Mouse (Mus musculus) frontal cortex, postnatal 10 days (tissue): ENCODE results near the gene Slc38a10.

Experiments
- DNase-seq, 2 experiments: peaks; one replicate each; pipeline ENCODE4 v3.0.0; 2022; ENCODE audit warnings: low spot score in 2 of 2, mixed read lengths in 1 of 2

Gene Slc38a10

GRCm38 (mm10) chr11:120151113-120151494, at the start of gene Slc38a10:
Gene Slc38a10 (minus strand): TSS chr11:120151346.
- peak; percentile 99 for DNase-seq

DNA sequence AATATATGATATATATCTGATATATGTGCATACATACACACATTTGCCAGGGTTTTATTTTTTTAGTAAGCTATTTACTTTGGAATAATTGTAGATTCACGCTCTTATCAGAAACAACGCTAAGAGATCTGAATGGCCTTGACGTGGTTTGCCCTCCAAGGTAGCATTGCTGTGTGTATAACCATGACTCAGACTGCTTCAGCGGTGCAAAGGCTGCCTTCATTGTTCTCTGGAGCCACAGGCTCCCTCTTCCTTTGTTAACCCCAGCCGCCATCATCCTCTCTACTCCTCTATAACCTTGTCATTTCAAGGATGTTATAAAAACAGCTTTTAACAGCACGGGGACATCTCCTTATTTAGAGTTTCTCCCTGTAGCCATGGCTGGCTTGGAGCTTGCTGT, 49.5 kb upstream of the Slc38a10 start:
- DNase-seq = no peak

DNA sequence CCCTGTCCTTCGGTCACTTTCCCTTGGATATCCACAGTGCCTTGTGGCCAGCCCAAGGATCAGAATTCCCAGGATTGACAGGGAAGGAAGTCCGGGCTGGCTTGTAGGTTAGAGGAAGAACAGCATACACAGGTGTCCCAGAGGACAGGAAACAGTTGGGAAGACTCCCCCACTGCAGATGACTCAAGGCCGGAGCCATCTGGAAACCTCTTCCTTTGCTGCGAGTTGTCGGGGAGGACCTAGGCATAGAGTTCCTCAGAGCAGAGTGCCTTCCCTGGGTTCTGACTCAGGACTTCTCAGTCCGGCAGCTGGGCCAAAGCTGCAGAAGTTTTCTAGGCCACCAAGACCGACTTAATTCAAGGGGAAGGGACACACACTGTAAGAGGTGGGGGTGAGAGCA, 48.6 kb upstream of the Slc38a10 start:
- DNase-seq = no peak

DNA sequence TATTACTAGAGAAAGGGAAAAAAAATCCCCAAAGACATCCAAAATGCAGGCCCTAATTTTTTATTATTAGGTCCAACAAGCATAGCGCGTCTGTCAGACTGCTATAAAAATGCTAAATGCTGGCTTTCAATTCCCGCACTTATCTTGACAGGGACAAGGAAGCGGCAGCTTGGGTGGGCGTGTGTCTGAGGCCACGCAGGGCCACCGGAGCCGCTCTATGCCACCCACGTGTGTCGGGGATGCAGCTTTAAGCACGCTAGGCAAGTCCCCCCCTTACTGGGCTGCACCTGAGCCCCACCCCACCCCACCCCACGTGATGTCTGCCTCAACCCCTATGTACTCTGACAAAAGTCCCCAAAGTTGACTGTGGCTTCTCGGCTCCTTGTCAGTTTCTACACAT, 47.7 kb upstream of the Slc38a10 start:
- no peak for DNase-seq

- no peak for DNase-seq
Measured at GRCm38 (mm10) chr11:120190526-120191412, 39.6 kb upstream of the Slc38a10 start.

DNA sequence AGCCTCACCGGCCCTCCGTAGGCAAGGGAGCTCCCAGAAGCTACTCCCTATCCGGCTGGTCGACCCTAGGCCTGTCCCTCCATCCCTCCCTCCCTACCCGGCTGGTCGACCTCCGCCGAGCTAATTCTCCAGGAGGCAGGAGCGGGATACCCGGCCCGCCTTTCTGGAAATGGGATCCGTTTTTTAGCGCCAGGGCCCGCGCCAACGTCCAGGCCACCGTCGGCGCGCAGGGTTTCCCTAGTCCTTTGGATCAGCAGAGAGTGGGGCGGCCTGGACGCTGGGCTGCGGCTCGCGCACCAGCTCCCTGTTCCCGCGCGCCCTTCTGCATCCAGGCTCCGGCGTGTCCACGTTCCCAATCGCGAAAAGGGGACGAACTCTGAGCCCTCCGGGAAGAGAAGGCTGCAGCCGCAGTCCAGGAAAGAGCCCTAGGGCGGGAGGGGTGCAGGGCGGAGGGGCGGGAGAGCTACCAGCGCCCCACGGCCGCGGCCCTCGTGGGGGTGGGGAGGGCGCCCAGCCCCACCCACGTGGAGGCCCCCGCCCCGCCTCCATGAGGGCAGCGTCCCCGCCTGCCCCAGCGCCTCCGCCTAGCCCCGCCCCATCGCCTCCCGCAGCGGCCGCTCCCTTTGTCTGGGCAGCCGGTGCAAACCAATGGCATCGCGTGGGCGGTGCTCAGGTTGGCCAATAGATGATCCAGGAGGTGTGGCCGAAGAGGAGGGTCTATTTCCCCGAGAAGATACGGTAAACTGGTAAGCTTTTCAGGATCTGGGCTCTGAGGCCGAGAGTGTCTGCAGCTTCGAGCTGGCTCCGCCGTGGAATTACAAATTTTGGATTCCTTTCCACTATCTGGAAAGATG, 38.5 kb upstream of the Slc38a10 start:
- DNase-seq = peak; percentile 98 to 99

DNA sequence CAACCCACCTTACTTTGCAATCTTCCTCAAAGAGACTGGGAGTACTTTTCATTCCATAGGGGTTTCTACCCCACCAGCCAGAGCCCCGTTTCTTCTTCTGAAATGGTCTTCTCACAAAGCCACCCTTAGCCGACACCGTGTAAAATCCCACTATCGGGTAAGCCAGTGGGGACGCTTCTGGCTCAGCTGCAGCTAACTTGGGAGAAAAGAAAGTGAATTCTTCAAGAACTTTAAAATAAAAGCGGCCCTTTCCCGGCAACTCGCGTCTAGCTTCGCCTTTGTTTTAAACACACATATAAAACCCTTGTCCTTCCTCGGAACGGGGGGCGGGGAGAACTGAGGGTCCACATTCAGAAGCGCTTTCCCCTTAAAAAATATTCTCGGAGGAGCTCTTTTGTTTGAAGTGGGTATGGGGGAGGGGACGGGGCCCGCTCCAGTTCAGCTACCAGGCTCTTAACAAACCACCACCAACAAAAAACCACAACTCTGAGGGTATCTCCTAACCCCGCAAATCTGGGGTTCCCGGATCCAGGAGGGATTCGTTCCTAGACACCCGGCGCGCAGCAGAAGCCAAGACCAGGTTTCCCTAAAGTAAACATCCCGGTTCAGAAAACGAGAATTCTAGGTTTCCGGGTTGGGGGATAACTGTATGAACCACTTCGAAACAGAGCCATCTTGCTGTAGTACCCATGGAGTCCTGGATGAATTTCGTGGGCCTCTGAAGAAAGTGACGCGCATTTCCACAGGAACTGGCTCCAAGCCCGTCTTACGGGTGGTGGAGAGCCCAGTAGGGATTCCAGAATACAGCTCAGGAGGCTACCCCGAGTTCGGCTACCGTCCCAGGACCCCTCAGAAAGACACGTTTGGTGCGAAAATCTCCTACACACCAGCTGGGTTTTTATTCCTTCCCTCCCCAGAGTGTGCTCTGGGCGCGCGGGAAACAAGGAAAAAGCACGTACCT, 37.6 kb upstream of the Slc38a10 start:
- peak; percentile 47 to 54 for DNase-seq

DNA sequence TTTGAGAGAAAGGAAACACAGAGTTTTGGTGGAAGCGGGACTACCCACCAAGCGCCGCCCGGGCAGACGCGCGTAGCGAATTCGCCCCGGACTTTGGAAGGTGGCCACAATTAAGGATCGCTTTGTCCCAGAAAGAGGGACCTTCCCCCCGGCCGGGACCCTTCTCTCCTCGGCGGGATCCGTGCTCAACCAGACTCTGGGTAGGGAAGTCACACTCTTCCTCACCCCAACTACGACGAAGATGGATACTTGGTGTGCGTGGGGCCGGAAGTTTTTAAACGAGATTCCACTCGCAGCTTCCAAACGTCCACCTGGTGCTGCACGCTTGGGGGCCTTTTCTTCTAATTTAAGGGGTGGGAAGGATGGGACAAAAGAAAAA, 36.9 kb upstream of the Slc38a10 start:
- DNase-seq = no peak

DNA sequence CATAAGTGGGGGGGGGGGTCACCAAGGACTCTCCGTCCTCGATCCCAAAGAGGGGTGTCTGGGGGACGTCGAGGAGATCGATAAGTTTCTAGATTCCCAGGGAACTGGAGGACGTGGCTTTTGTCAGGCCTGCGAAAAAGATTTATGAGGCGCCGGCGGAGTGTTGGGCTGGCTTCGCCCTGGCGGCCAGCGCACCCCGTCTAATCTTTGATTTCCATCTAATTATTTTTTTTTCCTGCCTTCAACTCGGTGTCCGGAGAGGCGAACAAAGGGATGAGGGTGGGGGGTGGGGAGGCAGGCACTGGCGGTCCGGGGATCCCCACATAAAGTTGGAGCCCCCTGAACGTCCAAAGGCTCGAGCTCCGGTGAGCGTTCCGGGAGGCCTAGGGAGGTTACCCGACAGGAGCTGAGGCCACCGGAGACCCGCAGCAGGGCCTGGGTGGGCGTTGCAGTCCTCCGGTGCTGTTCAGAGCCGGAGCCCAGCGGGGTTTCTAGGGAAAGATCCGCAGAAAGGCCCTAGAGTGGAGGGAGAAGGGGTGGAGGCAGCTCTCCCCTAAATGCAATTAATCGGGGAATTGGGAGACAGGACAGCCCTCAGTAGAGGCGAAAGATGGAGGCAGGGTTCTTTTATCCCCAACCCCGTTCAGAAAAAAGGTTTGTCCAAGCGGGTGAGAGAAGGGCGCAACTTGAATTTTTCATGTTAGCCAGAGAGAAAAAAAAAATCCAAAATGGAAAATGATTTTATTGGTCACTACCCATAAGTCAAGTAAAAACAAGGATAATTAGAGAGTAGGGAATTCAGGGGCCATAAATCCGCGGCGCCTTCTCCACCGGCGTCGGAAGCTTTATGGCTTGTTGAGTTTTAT, 36.3 kb upstream of the Slc38a10 start:
- no peak for DNase-seq

GRCm38 (mm10) chr11:120186821-120187235, 35.7 kb upstream of the Slc38a10 start:
- DNase-seq = no peak

DNA sequence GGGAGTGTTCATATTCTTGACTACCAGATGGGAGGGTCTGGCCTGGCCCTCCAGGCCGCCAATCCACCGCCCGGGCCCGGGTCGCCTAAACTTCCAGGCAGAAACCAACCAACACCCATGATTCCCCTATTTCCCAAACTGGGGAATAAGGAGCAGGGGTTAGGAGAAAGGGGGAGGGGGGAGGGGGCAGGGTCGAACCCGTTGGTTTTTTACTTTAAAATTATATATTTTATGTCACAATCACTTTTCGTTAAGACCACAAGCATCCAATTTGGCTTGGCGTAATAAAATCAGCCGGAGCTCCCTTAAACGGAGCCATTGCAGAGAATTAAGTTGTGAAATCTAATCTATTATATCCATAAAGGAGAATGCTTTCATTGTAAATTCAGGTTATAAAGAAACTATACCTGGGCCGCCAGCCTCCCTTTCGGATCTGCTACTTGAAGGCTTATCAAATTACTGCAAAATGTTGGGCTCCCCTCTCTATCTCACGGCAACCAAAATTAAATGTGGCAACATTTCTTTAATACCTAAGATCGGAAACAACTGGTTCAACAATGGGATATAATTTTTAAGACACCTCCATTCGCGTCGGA, 35.1 kb upstream of the Slc38a10 start:
- no peak for DNase-seq

DNA sequence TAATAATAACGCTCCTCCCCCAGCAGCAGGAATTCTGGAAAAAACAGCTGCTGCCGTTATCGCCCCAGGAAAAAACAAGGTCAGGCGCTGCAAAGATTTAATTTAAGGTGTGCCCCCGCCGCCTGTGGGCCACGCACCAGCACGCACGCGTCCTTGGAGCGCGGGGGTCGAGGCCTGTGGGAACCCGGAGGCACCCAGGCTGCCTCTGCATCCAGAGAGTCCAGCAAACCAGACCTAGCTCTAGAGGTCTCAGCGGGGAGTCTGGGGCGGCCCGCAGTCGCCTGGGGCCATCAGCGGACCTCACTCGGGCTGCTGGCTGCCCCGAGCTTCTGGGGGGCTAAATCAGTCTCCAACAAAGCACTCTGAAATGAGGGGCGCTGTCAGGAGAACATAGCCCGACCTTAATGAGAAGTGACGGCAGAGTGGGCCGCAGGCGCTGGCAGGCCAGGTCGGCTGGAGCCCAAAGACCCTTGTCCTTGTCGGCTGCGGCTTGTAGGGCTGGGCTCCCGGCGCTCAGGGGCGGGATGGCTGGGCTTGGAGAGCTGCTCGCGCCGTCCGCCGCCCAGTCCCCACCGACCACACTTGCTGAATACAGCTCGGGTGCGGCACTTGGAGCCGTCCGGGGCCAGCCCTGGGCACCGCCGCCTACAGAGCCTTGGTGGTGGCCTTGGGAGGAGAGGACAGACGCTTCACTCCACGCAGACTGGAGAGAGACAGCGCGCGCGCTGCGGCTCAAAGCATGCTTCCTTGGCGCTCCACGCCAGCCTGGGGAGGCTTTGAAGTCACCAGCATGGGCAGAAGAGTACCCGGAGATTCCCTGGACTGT, 34.4 kb upstream of the Slc38a10 start:
- DNase-seq = peak in 1 of 2 experiments; percentile 28

DNA sequence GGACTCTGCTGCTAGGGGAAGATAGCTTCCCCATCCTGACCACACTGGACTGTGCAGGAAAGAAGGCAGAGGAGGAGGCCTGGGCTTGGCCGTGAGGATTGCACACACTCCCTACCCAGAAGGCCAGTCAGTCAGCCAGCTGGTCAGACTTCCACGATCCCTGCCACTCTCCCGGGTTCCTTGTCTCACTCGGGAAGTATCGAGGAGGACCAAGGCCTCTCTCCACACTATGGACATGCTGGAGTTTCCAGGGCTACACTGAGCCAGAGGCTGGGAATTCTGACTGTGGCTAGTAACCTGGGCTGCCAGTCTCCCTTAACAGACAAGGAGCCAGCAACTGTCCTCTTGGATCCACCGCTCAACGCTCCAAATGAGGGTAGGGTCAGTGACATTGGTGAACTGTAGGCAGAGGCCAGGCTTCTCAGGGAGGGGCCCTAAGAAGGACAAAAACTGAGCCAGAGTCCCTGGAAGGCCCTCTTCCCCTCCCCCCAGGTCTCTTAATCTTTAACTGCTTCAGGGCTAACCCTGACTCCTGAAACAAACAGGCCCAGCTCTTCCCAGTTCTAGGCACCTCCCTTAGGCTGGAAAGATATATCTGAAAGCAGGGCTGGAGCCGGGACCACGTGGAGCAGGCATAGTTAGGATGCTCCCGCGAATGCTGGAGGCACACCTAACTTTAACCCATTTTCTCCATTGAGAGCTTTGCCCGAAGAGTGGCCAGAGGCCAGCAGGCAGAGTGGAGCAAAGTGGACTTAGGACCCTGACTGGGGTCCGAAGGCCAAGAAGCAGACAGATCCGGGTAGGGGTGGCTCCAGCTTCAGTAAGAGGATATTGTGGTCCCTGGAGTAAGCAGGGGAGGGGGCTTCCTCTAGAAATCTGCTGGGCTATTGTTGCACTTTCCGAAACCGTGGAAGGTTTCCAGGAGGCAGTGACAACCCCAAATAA, 33.5 kb upstream of the Slc38a10 start:
- DNase-seq = peak in 1 of 2 experiments; percentile 34

DNA sequence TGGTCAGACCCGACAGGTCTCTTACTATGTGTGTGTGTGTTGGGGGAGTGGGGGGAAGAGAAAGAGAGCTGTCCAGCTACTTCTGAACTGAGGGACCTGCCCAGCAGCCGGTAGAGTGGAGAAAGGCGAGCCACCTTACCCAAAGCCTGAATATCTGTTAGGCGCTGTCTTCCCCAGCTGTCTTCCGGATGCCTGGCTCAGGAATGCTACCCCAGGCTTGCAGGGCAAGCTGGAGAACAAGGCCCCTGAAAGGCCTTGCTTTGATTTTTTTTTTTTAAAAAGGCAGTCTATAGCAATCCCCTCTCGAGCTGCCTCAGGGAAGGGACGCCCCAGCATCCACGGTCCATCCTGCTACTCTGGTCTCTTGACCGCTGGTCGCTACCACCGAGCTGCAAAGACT, 32.6 kb upstream of the Slc38a10 start:
- DNase-seq = no peak

- DNase-seq = no peak
Measured at GRCm38 (mm10) chr11:120183180-120183579, 32.0 kb upstream of the Slc38a10 start.

- no peak for DNase-seq
Measured at GRCm38 (mm10) chr11:120182396-120183030, 31.4 kb upstream of the Slc38a10 start.

DNA sequence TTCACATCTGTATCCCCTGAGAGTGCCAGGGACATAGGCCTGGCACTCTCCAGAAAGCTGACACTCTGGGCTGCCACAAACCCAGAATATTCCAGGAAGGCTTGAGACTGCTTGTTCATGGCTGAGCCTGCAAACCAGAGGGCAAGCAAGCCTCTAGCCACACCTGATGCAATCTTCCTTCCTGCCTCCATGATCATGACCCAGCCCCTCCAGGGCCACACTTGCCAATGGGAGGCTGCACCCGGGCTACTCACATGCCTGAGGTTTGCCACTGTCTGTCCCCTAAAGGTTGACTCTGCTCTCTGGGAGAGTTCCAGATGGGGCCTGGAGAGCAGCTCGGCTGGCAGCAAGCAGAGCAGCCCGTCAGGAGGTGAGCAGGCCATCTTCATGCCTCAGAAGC, 30.2 kb upstream of the Slc38a10 start:
- DNase-seq = no peak

- no peak for DNase-seq
Measured at GRCm38 (mm10) chr11:120179374-120179773, 28.2 kb upstream of the Slc38a10 start.
